Mouse (Mus musculus): ENCODE measurements around the gene Gm47841. TPM values are rescaled to one million over a fixed set of nuclear protein-coding genes. Genes with fewer than 3 reads are reported as not detected.

Gene Gm47841
- total RNA-seq, 2 experiments from 2014 or later = not detected

- DNase-seq (ENCODE audit: low spot score in 2 of 2) = no peak
Observed at GRCm38 (mm10) chr15:101075150-101075549, 28.0 kb upstream of the Gm47841 start.

- peak in 1 of 2 experiments; percentile 37 for DNase-seq (ENCODE audit: low spot score in 2 of 2)
Observed at GRCm38 (mm10) chr15:101074067-101074466, 26.9 kb upstream of the Gm47841 start.

- no peak for DNase-seq (ENCODE audit: low spot score in 2 of 2)
Observed at GRCm38 (mm10) chr15:101072736-101073135, 25.5 kb upstream of the Gm47841 start.

- DNase-seq (ENCODE audit: low spot score in 2 of 2) = no peak
Observed at GRCm38 (mm10) chr15:101070762-101071161, 23.6 kb upstream of the Gm47841 start.

GRCm38 (mm10) chr15:101069641-101070190 is 22.5 kb upstream of the Gm47841 start:
- DNase-seq (ENCODE audit: low spot score in 2 of 2) = no peak

GRCm38 (mm10) chr15:101068671-101069070 is 21.5 kb upstream of the Gm47841 start:
- DNase-seq (ENCODE audit: low spot score in 2 of 2) = no peak

- DNase-seq (ENCODE audit: low spot score in 2 of 2) = no peak
Observed at GRCm38 (mm10) chr15:101068029-101068428, 20.8 kb upstream of the Gm47841 start.

- no peak for DNase-seq (ENCODE audit: low spot score in 2 of 2)
Observed at GRCm38 (mm10) chr15:101066920-101067696, 19.9 kb upstream of the Gm47841 start.

GRCm38 (mm10) chr15:101066364-101066847 is 19.2 kb upstream of the Gm47841 start:
- no peak for DNase-seq (ENCODE audit: low spot score in 2 of 2)

- no peak for DNase-seq (ENCODE audit: low spot score in 2 of 2)
Observed at GRCm38 (mm10) chr15:101065069-101065468, 17.9 kb upstream of the Gm47841 start.

GRCm38 (mm10) chr15:101060280-101060852 is 13.2 kb upstream of the Gm47841 start:
- no peak for DNase-seq (ENCODE audit: low spot score in 2 of 2)

GRCm38 (mm10) chr15:101059570-101060279 is 12.5 kb upstream of the Gm47841 start:
- DNase-seq (ENCODE audit: low spot score in 2 of 2) = no peak

- peak; percentile 66 to 74 for DNase-seq (ENCODE audit: low spot score in 2 of 2)
Observed at GRCm38 (mm10) chr15:101056225-101056624, 9.0 kb upstream of the Gm47841 start.

GRCm38 (mm10) chr15:101054541-101054940 is 7.3 kb upstream of the Gm47841 start:
- no peak for DNase-seq (ENCODE audit: low spot score in 2 of 2)

- DNase-seq (ENCODE audit: low spot score in 2 of 2) = no peak
Observed at GRCm38 (mm10) chr15:101053832-101054459, 6.7 kb upstream of the Gm47841 start.

GRCm38 (mm10) chr15:101052560-101053501 is 5.6 kb upstream of the Gm47841 start:
- no peak for DNase-seq (ENCODE audit: low spot score in 2 of 2)

GRCm38 (mm10) chr15:101051869-101052268 is 4.7 kb upstream of the Gm47841 start:
- DNase-seq (ENCODE audit: low spot score in 2 of 2) = no peak

- DNase-seq (ENCODE audit: low spot score in 2 of 2) = no peak
Observed at GRCm38 (mm10) chr15:101048338-101048896, 1.2 kb upstream of the Gm47841 start.

- peak; percentile 39 to 48 for DNase-seq (ENCODE audit: low spot score in 2 of 2)
Observed at GRCm38 (mm10) chr15:101046527-101047193, 537 bp downstream of the Gm47841 start.
